Mouse (Mus musculus) embryonic facial prominence, embryonic 12.5 days (tissue): ENCODE data around the gene Cd300lg. TPM values are rescaled to one million over a fixed set of nuclear protein-coding genes. Genes with fewer than 3 reads are reported as not detected.
A peak's percentile ranks its signal among the peaks of the same experiment; 100 is the strongest.

Source experiments
- ATAC-seq: fragments of 200-750 bp; cut with Nextera tagmentation; 2 replicates; pipeline ENCODE4 v1.8.0; 2017; ENCODE audit not compliant: insufficient number of reproducible peaks, insufficient read depth, low FRiP score, low TSS enrichment
- H3K27ac ChIP-seq: fragments of 300-500 bp; sonication (generic); 2 replicates; pipeline ENCODE4 v1.5.1; 2016; ENCODE audit warnings: mild to moderate bottlenecking
- H3K27me3 ChIP-seq: fragments of 300-500 bp; sonication (generic); 2 replicates; pipeline ENCODE4 v1.6.1; 2016; ENCODE audit warnings: mild to moderate bottlenecking, moderate library complexity
- H3K36me3 ChIP-seq: fragments of 300-500 bp; sonication (generic); 2 replicates; pipeline ENCODE4 v1.6.1; 2016; ENCODE audit warnings: mild to moderate bottlenecking
- H3K4me1 ChIP-seq: fragments of 300-500 bp; sonication (generic); 2 replicates; pipeline ENCODE4 v1.6.1; 2016
- H3K4me2 ChIP-seq: fragments of 300-500 bp; sonication (generic); replicated peaks from 2 replicates; pipeline ENCODE4 v1.6.1; 2016; ENCODE audit warnings: mild to moderate bottlenecking, moderate library complexity
- H3K4me3 ChIP-seq: fragments of 300-500 bp; sonication (generic); 2 replicates; pipeline ENCODE4 v1.5.1; 2016; ENCODE audit warnings: mild to moderate bottlenecking
- H3K9ac ChIP-seq: fragments of 300-500 bp; sonication (generic); 2 replicates; pipeline ENCODE4 v1.6.1; 2016; ENCODE audit warnings: mild to moderate bottlenecking, moderate library complexity
- H3K9me3 ChIP-seq: fragments of 300-500 bp; sonication (generic); 2 replicates; pipeline ENCODE4 v1.6.1; 2016; ENCODE audit warnings: mild to moderate bottlenecking, moderate library complexity
- WGBS: fragments of 180-500 bp; shearing (Covaris S2); methylation state at CpG from one replicate; pipeline ENCODE4 v1.1.7; 2016; 5-methylcytosine and 5-hydroxymethylcytosine counted together
- polyA plus RNA-seq: library from polyadenylated mRNA; unstranded; fragments of >200 nt; fragmentation: Nextera tagmentation; extraction: Ambion mirVana; gene quantifications from 2 replicates; pipeline ENCODE4 v1.2.1, GENCODE M21; 2016

Cd300lg gene
- polyA plus RNA-seq, 1 experiment from 2014 or later: 0.55 TPM

DNA sequence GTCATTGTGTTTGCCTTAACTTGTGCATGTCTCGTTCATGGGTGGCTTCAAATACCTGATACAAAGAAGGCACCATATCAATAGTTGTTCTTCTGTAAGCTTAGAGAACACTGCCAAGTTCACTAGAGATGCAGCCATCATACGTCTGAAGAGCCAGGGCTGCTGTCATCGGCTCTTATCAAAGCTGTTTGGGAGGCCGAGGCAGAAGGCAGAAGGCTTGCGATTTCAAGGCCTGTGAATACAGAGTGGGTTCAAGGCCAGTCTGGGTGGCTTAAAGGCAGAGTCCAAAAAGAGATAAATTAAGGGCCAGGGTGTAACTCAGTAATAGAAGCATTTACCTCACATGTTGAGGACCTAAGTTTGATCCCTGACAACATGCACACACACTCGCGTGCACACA, 5.0 kb upstream of the Cd300lg start:
- peaks cover 5% of the 10 kb centered on the region; the same call in 1 of the 2 replicates for H3K27me3 ChIP-seq
- no peak overlapping the region for H3K9ac ChIP-seq
- no peaks in the 10 kb centered on the region for H3K4me1 ChIP-seq
- no peak for ATAC-seq
- no peak overlapping the region for H3K27ac ChIP-seq
- H3K4me3 ChIP-seq: no peak overlapping the region
- H3K36me3 ChIP-seq: no peaks in the 10 kb centered on the region
- H3K4me2 ChIP-seq: no peak overlapping the region
- no peaks in the 10 kb centered on the region for H3K9me3 ChIP-seq
- WGBS: 85% methylated on average over 7 of the region's 7 CpGs

DNA sequence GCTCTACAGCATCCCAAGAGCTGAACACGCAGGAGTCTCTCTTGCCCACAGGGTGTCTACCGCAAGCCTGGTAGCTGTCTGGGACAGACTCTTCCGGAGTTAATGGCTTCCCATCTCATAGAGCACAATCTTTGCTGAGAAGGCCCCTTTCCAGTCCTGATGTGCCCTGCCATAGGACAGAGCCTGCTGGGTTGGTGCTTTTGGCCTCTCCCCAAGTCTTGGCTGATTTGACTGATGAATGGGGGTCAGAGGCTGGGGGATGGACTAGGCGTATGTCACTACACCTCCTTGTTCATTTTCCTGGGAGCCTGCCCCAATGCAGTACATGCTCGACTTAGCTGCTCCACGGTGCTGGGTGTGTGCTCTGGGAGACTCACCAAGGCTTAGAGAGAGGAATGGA, 3.5 kb upstream of the Cd300lg start:
- Histone ChIP-seq H3K36me3 (no peaks in the 10 kb centered on the region), H3K9me3 (no peaks in the 10 kb centered on the region), H3K9ac (no peak overlapping the region), H3K4me2 (no peak overlapping the region), H3K27me3 (peaks cover 5% of the 10 kb centered on the region; the same call in 1 of the 2 replicates), H3K4me1 (no peaks in the 10 kb centered on the region), H3K27ac (no peak overlapping the region), H3K4me3 (no peak overlapping the region)
- ATAC-seq: no peak
- 84% methylated on average over 6 of the region's 6 CpGs for WGBS

DNA sequence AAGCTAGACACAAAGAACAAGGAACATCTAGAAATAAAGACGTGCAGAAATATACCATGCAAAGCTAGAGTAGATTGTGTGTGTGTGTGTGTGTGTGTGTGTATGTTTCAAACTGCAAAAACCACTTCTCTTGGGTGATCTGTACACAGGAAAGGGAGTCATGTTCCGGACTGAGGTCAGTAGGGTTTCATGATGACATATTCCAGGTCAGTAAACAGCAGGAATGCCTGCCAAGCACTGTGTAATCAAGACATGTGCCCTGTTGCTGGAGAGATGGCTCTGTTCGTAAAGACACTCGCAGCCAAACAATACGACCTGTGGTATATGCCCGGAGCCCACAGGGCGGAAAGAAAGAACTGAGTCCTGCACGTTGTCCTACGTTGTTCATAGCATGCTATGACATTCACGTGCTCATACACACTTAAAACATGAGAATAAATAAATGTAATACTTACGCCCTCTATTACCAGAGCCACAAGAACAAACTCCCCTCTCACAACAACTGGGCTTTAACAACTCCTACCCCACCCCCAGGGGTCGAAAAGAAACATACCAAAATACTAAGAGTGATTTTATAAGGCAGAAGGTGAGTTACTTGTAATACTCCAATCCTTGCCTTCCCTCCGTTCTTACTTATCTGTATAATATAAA, 1.7 kb upstream of the Cd300lg start:
- ATAC-seq: no peak
- no peaks in the 10 kb centered on the region for H3K9me3 ChIP-seq
- no peak overlapping the region for H3K4me2 ChIP-seq
- no peak overlapping the region for H3K9ac ChIP-seq
- 71% methylated on average over 13 of the region's 13 CpGs for WGBS
- no peak overlapping the region for H3K27ac ChIP-seq
- H3K27me3 ChIP-seq: peaks cover 5% of the 10 kb centered on the region; the same call in 1 of the 2 replicates
- H3K36me3 ChIP-seq: no peaks in the 10 kb centered on the region
- H3K4me3 ChIP-seq: no peak overlapping the region
- no peaks in the 10 kb centered on the region for H3K4me1 ChIP-seq

DNA sequence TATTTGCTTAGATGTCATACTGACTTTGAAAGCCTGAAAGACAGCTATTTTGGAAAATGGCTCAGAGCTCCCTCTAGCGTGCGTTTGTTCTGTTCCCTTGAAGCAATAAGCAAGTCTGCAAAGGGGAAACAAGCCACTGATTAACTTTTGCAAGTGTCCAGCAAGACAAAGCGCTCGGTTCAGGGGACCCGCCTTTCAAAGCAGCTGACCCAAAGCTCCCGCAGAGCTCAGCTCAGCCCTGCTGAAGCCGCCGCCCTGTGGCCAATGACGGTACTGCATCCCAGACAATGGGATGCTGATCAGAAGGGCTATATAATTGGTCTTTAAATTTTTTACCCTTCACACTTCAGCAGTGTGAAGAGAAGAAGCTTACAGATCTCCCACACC, 1.2 kb upstream of the Cd300lg start:
- no peak for ATAC-seq
- Histone ChIP-seq H3K36me3 (no peaks in the 10 kb centered on the region), H3K4me3 (no peak overlapping the region), H3K9ac (no peak overlapping the region), H3K4me2 (no peak overlapping the region), H3K9me3 (peaks cover 3% of the 10 kb centered on the region; the same call in 1 of the 2 replicates), H3K27ac (no peak overlapping the region), H3K4me1 (no peaks in the 10 kb centered on the region), H3K27me3 (peaks cover 5% of the 10 kb centered on the region; the same call in 1 of the 2 replicates)
- WGBS: under 1% methylated on average over 9 of the region's 9 CpGs

DNA sequence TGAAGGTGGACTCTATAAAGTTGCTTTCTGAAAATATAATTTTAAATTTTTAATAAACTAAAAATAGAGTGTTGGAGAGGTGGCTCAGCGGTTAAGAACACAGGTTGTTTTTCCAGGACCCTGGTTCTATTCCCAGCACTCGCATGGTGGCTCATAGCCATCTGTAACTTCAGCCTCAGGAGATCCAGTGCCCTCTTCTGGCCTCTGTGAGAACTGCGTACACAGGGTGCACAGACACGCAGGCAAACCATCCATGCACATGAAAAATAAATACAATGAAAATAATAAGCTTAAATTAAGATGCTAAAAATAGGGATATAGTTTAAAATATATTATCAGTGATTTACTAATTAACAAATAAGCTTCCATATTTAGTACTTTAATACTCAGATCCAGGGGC, 663 bp upstream of the Cd300lg start:
- no peak overlapping the region for H3K27ac ChIP-seq
- ATAC-seq: no peak
- no peak overlapping the region for H3K4me3 ChIP-seq
- no peak overlapping the region for H3K4me2 ChIP-seq
- H3K36me3 ChIP-seq: no peaks in the 10 kb centered on the region
- 66% methylated on average over 4 of the region's 4 CpGs for WGBS
- H3K9me3 ChIP-seq: peaks cover 8% of the 10 kb centered on the region
- H3K4me1 ChIP-seq: no peaks in the 10 kb centered on the region
- peaks cover 5% of the 10 kb centered on the region; the same call in 1 of the 2 replicates for H3K27me3 ChIP-seq
- no peak overlapping the region for H3K9ac ChIP-seq

DNA sequence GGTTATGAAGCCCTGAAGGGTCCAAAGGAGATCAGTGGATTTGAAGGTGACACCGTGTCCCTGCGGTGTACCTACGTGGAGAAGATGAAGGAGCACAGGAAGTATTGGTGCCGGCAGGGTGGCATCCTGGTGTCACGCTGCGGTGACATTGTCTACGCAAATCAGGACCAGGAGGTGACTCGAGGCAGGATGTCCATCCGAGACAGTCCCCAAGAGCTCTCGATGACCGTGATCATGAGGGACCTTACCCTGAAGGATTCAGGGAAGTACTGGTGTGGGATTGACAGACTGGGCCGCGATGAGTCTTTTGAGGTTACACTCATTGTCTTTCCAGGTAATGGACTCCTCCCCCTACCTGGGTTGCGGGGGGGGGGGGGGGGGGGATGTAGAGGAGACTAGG, 1.7 kb downstream of the Cd300lg start:
- H3K4me2 ChIP-seq: no peak overlapping the region
- no peak for ATAC-seq
- no peaks in the 10 kb centered on the region for H3K27me3 ChIP-seq
- no peak overlapping the region for H3K4me3 ChIP-seq
- H3K4me1 ChIP-seq: no peaks in the 10 kb centered on the region
- H3K9ac ChIP-seq: no peak overlapping the region
- H3K9me3 ChIP-seq: peaks cover 14% of the 10 kb centered on the region
- WGBS: 92% methylated on average over 13 of the region's 14 CpGs
- H3K36me3 ChIP-seq: no peaks in the 10 kb centered on the region
- no peak overlapping the region for H3K27ac ChIP-seq

DNA sequence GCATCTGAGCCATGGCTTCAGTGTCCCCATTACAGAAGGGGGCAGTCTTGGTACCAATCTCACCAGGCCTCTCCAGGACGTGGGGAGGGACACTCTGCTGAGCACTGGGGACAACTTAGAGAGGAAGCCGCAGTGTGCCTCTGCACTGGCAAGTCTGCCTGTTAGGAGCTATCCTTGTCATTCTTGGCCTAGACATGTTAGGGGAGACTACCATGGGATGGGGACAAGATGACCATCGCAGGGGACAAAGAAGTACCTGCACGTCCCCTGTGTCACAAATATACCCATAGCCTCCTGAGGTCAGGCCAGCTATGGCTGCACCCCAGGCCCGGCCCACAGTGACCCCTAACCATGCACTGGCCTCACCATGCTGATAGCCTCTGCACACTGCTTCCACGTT, 2.1 kb downstream of the Cd300lg start:
- Histone ChIP-seq H3K9ac (no peak overlapping the region), H3K4me3 (no peak overlapping the region), H3K36me3 (no peaks in the 10 kb centered on the region), H3K4me1 (no peaks in the 10 kb centered on the region), H3K9me3 (peaks cover 14% of the 10 kb centered on the region), H3K4me2 (no peak overlapping the region), H3K27me3 (no peaks in the 10 kb centered on the region), H3K27ac (no peak overlapping the region)
- 88% methylated on average over 6 of the region's 6 CpGs for WGBS
- no peak for ATAC-seq

DNA sequence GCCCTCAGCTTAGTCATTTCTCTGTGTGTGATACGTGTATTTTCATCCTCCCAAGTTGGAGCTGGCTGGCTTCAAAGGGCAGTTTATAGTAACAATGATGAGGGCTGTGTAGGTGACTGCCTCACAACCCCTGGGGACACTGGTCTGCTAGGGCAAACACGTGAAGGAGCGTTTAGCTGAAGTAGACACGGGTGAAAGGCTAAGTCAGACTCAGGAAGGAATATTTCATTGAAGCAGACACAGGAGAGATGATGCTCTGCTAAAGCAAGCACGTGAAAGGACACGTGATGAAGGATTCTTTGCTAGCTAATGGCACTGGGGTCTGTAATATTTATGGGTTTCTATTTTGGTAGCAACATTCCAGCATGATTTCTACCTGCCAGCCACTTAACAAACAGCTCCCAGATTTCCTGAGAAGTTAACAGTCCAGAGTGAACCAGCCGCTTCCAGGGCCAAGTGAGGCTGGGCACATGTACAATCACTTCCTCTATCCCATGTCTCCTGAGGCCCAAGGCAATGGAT, 3.4 kb downstream of the Cd300lg start:
- WGBS: 88% methylated on average over 7 of the region's 7 CpGs
- no peak overlapping the region for H3K27ac ChIP-seq
- H3K4me3 ChIP-seq: no peak overlapping the region
- no peaks in the 10 kb centered on the region for H3K27me3 ChIP-seq
- no peaks in the 10 kb centered on the region for H3K4me1 ChIP-seq
- ATAC-seq: no peak
- no peaks in the 10 kb centered on the region for H3K36me3 ChIP-seq
- H3K4me2 ChIP-seq: no peak overlapping the region
- peaks cover 14% of the 10 kb centered on the region for H3K9me3 ChIP-seq
- no peak overlapping the region for H3K9ac ChIP-seq

DNA sequence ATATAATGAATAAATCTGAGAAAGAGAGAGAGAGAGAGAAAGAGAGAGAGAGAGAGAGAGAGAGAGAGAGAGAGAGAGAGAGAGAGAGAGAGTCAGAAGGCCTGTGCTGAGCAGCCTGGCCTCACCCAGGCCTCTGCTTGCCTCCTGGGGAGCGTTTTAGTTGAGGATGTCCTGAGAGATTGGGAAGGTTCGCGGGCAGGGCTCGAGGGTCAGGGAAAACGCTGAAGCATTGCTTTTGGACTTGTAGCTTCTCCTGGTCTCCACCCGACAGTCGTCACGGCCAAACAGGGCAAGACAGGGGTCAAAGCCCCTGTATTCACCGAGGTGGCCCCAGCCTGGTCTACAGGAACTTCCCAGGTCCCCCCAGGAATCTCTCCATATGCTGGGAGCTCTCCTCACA, 5.3 kb downstream of the Cd300lg start:
- Histone ChIP-seq H3K4me3 (no peak overlapping the region), H3K27ac (no peak overlapping the region), H3K9me3 (peaks cover 14% of the 10 kb centered on the region), H3K27me3 (no peaks in the 10 kb centered on the region), H3K36me3 (no peaks in the 10 kb centered on the region), H3K9ac (peak overlapping the region; percentile 4; the same call in 1 of the 2 replicates), H3K4me2 (no peak overlapping the region), H3K4me1 (no peaks in the 10 kb centered on the region)
- ATAC-seq: no peak
- WGBS: 81% methylated on average over 9 of the region's 9 CpGs

DNA sequence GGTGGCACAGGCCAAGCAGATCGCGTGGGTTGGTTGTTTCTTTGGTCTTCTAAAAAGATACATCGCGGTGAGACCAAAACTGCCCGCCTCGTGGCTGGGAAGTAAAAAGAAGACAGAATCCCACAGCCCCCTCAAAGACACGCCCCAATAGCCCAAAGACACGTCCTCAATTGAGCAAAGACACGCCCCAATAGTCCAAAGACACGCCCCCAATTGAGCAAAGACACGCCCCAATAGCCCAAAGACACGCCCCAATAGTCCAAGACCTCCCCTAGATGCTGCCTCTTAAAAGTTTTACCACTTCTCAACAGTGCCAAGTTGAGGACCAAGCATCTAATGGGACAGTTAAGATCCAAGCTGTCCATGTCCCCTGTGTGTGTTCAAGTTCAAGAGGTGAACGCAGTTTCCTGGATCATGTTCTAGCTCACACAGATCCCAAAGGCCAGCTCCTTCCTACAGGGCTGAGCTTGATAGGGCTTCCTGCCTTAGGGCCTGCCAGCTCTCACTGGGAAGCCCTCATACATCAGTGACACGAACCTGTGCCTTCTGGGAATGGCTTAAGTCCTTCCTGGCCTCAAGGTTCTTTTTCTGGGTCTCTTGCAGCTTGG, 8.7 kb downstream of the Cd300lg start:
- 55% methylated on average over 14 of the region's 14 CpGs for WGBS
- Histone ChIP-seq H3K27me3 (0 out of 2 replicates have a peak, but pooled peaks cover 5% of the 10 kb centered on the region), H3K4me1 (no peaks in the 10 kb centered on the region), H3K9ac (no peak overlapping the region), H3K27ac (no peak overlapping the region), H3K4me2 (no peak overlapping the region), H3K36me3 (no peaks in the 10 kb centered on the region), H3K4me3 (no peak overlapping the region), H3K9me3 (peaks cover 12% of the 10 kb centered on the region)
- ATAC-seq: no peak

DNA sequence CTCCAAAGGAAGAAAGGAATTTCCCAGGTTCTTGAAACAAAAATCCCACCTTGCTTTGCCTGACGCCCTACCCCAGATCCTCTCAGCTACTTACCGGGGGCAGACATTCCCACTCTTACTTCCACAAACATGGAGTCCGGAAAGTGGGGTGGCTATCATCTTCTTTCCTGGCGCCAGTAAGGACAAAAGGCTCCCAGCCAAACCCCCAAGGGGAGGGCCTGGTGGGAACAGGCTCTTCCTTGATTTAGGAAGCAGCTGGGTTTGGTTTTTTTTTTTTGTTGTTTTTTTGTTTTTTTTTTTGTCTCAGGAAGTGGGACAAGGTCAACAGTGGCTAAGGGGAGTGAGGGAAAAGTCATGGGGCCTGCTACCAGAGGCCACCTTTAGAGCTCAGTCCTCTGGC, 10.2 kb downstream of the Cd300lg start:
- Histone ChIP-seq H3K36me3 (no peaks in the 10 kb centered on the region), H3K9ac (no peak overlapping the region), H3K4me2 (no peak overlapping the region), H3K9me3 (0 out of 2 replicates have a peak, but pooled peaks cover 2% of the 10 kb centered on the region), H3K27me3 (0 out of 2 replicates have a peak, but pooled peaks cover 5% of the 10 kb centered on the region), H3K4me3 (no peak overlapping the region), H3K4me1 (no peaks in the 10 kb centered on the region), H3K27ac (no peak overlapping the region)
- WGBS: 61% methylated on average over 4 of the region's 4 CpGs
- no peak for ATAC-seq

DNA sequence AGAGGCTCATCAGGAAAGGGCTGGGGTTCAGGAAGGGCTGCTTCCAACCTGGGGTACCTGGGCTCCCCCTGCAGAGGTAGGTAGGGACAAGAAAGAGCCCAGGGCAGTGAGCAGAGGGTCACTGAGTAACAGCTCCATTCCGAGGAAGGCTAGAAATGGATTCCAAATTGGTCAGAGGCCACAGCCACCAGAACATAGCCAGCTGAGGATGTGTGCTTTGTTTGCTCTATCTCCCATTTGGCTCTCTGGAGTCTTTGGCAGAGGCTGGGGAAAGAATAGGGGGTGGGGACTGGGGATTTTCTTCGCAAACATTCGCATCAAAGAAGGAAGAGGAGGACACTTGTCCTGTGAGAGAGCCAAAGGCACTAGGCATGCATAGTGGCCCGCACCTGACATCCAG, 10.6 kb downstream of the Cd300lg start:
- H3K36me3 ChIP-seq: no peaks in the 10 kb centered on the region
- no peak overlapping the region for H3K4me2 ChIP-seq
- no peak overlapping the region for H3K4me3 ChIP-seq
- 0 out of 2 replicates have a peak, but pooled peaks cover 5% of the 10 kb centered on the region for H3K27me3 ChIP-seq
- no peaks in the 10 kb centered on the region for H3K9me3 ChIP-seq
- no peak overlapping the region for H3K27ac ChIP-seq
- WGBS: 52% methylated on average over 4 of the region's 4 CpGs
- no peak for ATAC-seq
- no peaks in the 10 kb centered on the region for H3K4me1 ChIP-seq
- no peak overlapping the region for H3K9ac ChIP-seq
